Mouse (Mus musculus): ENCODE results near the gene Cblb.

GRCm38 (mm10) chr16:52222896-52223295 lies 191.9 kb downstream of the Cblb start:
- TF ChIP-seq EP300 (IDR thresholded peaks at IDR 0.05): no peak
- no peak for TF ChIP-seq CTCF (IDR thresholded peaks at IDR 0.05)
